Mouse (Mus musculus) skeletal muscle tissue, adult 2 months (tissue): Measurements from ENCODE around the gene Gpr171.
"Not testable (repeated sequence)": the region's sequence is repeated elsewhere in the genome, so short reads cannot be mapped to it uniquely, and the experiment has no call there.

Experiments used
- DNase-seq: peaks from one replicate; pipeline ENCODE4 v3.0.0-alpha.2; 2012; ENCODE audit warnings: low read depth, low spot score

Gene Gpr171

GRCm38 (mm10) chr3:59101218-59101986, at the start of gene Gpr171:
TSS of gene Gpr171 (minus strand) at chr3:59101821.
- no peak for DNase-seq

- no peak for DNase-seq
Measured at GRCm38 (mm10) chr3:59150624-59151023, 49.0 kb upstream of the Gpr171 start.

- no peak for DNase-seq
Measured at GRCm38 (mm10) chr3:59149646-59150045, 48.0 kb upstream of the Gpr171 start.

GRCm38 (mm10) chr3:59145194-59145593, 43.6 kb upstream of the Gpr171 start:
- DNase-seq: no peak

- DNase-seq: no peak
Measured at GRCm38 (mm10) chr3:59141507-59142305, 40.1 kb upstream of the Gpr171 start.

- DNase-seq: not testable (repeated sequence)
Measured at GRCm38 (mm10) chr3:59140941-59141340, 39.3 kb upstream of the Gpr171 start.

GRCm38 (mm10) chr3:59140115-59140514, 38.5 kb upstream of the Gpr171 start:
- no peak for DNase-seq

GRCm38 (mm10) chr3:59139651-59140051, 38.0 kb upstream of the Gpr171 start:
- DNase-seq: no peak

- no peak for DNase-seq
Measured at GRCm38 (mm10) chr3:59138946-59139468, 37.4 kb upstream of the Gpr171 start.

GRCm38 (mm10) chr3:59135911-59136653, 34.5 kb upstream of the Gpr171 start:
- no peak for DNase-seq

- DNase-seq: no peak
Measured at GRCm38 (mm10) chr3:59133189-59133588, 31.6 kb upstream of the Gpr171 start.

GRCm38 (mm10) chr3:59131966-59132365, 30.3 kb upstream of the Gpr171 start:
- no peak for DNase-seq

- no peak for DNase-seq
Measured at GRCm38 (mm10) chr3:59131081-59131480, 29.5 kb upstream of the Gpr171 start.

- peak; percentile 21 for DNase-seq
Measured at GRCm38 (mm10) chr3:59130431-59130830, 28.8 kb upstream of the Gpr171 start.

- no peak for DNase-seq
Measured at GRCm38 (mm10) chr3:59129547-59129946, 27.9 kb upstream of the Gpr171 start.

GRCm38 (mm10) chr3:59128681-59129080, 27.1 kb upstream of the Gpr171 start:
- no peak for DNase-seq

- DNase-seq: no peak
Measured at GRCm38 (mm10) chr3:59125783-59126555, 24.3 kb upstream of the Gpr171 start.

GRCm38 (mm10) chr3:59125022-59125421, 23.4 kb upstream of the Gpr171 start:
- no peak for DNase-seq

GRCm38 (mm10) chr3:59121780-59122449, 20.3 kb upstream of the Gpr171 start:
- no peak for DNase-seq

- DNase-seq: no peak
Measured at GRCm38 (mm10) chr3:59121067-59121730, 19.6 kb upstream of the Gpr171 start.
